Mouse (Mus musculus) cerebellum, adult 2 months (tissue): ENCODE measurements around the gene Stx8.

Source experiments
- CTCF ChIP-seq: fragments of 200-500 bp; IDR thresholded peaks from 2 replicates; pipeline ENCODE4 v1.5.1; 2011; ENCODE audit warnings: low read depth, mild to moderate bottlenecking, control low read depth, low read length, moderate library complexity, borderline replicate concordance; ENCODE audit not compliant: insufficient read depth
- POLR2A ChIP-seq: fragments of 200-500 bp; IDR thresholded peaks from 2 replicates; pipeline ENCODE4 v1.6.1; 2011; ENCODE audit warnings: low read length, control low read depth, borderline replicate concordance; ENCODE audit not compliant: insufficient read depth

GRCm38 (mm10) chr11:68223143-68223542 is 257.1 kb downstream of the Stx8 start:
- no peak for TF ChIP-seq CTCF
- no peak for TF ChIP-seq POLR2A
